Mouse (Mus musculus) C2C12 (cell line): ENCODE results near the gene Phgr1.

ENCODE experiments used
- CTCF ChIP-seq: IDR thresholded peaks from one replicate; pipeline ENCODE4 v1.5.1; 2011; ENCODE audit not compliant: control insufficient read depth, insufficient read depth, insufficient read length
- MAX ChIP-seq: IDR thresholded peaks from one replicate; pipeline ENCODE4 v1.6.1; 2011; ENCODE audit warnings: mild to moderate bottlenecking, control low read depth
- MYOD1 ChIP-seq: IDR thresholded peaks from one replicate; pipeline ENCODE4 v1.6.1; 2011; ENCODE audit warnings: low read depth; ENCODE audit not compliant: control insufficient read depth, insufficient read length

DNA sequence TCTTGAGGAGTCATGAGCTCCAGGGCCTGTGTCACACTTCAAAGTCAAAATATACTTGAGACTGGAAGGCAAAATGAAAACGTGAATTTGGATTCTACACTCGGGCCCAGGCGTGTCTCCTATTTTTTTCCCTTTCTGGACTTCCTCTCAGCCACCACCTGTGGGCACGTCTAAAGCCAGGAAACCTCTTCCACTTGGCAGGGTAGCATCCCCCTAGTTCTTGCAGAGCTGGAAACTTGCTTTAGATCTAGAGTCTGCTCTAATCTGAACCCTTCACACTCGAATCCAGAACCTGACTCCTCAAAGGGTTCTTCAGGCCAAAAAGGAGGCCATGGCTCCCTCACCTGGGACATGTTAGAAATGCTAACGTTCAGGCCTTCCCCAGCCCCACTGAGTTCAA lies 17.2 kb upstream of the Phgr1 start:
- TF ChIP-seq CTCF (no peak), MAX (no peak), MYOD1 (no peak)
